Comparison of ENCODE assay signal across 23 mouse cellular contexts in genomic region chrX:58027631-58028030, GRCm38 (mm10). TPM values are rescaled to one million over a fixed set of nuclear protein-coding genes. Genes with fewer than 3 reads are reported as not detected.
DNase-seq lines count a peak whose midpoint lies in the region; ATAC-seq and TF ChIP-seq lines count a peak whose summit lies in the region.
"Had no signal": no experiment of that assay in that cellular context is flagged by ENCODE, and none has a peak within 500 bp of the region (broad histone marks: within the 10 kb centered on the region; RNA-seq: fewer than 3 reads in every experiment).

No protein-coding gene starts in this region.

- H3K4me3 ChIP-seq in neural tube, embryonic 11.5 days (ENCODE audit: low read depth, low read length) = no peak overlapping the region
- H3K4me3 ChIP-seq in hindbrain, embryonic 12.5 days = no peak overlapping the region
- H3K4me3 ChIP-seq in limb, embryonic 14.5 days (replicated peaks; ENCODE audit: low read length) = no peak overlapping the region
- no peak overlapping the region for H3K4me3 ChIP-seq in left cerebral cortex, adult 2 months
- H3K4me3 ChIP-seq: erythroblast, embryonic 14.5 days had no signal

- H3K27ac ChIP-seq in neural tube, embryonic 11.5 days (ENCODE audit: low read depth, low read length) = no peak overlapping the region
- H3K27ac ChIP-seq in hindbrain, embryonic 12.5 days = 0 out of 2 replicates have a peak overlapping the region, but pooled peaks have one; percentile 7
- H3K27ac ChIP-seq in limb, embryonic 14.5 days (replicated peaks; ENCODE audit: low read depth, low read length) = no peak overlapping the region
- H3K27ac ChIP-seq in left cerebral cortex, adult 2 months = no peak overlapping the region
- H3K27ac ChIP-seq: liver, embryonic 14.5 days had no signal

- intact Hi-C loops in left cerebral cortex, adult 2 months (cut with DNase I) = no loop called here

- TF ChIP-seq POLR2A in limb, embryonic 14.5 days (IDR thresholded peaks at IDR 0.05; ENCODE audit: borderline replicate concordance, extremely low read depth, insufficient read depth, insufficient read length) = no peak

- no peaks in the 10 kb centered on the region; the same call in 1 of the 2 replicates for H3K4me1 ChIP-seq in neural tube, embryonic 11.5 days (ENCODE audit: control insufficient read depth, insufficient read depth, low read length)
- no peaks in the 10 kb centered on the region for H3K4me1 ChIP-seq in hindbrain, embryonic 12.5 days
- H3K4me1 ChIP-seq in limb, embryonic 14.5 days (ENCODE audit: control insufficient read depth, insufficient read depth, low read length) = no peaks in the 10 kb centered on the region

- peak; percentile 10 for DNase-seq in neural tube, embryonic 11.5 days (ENCODE audit: low spot score)
- no peak for DNase-seq in neural tube, embryonic 10.5 days (ENCODE audit: extremely low spot score, low spot score)
- no peak for DNase-seq in limb, embryonic 14.5 days (ENCODE audit: low spot score)
- no peak for DNase-seq in urinary bladder, postnatal 36 days (ENCODE audit: low spot score in 2 of 2)
- no peak for DNase-seq in MN1 (ENCODE audit: low spot score)
- no peak for DNase-seq in left cerebral cortex, adult 2 months (ENCODE audit: extremely low spot score in 1 of 2, low spot score in 2 of 2)
- DNase-seq: adrenal gland, postnatal 14 days; cerebellum, adult 9-11 months; kidney, adult 18-20 months; kidney, postnatal 25 days; layer of hippocampus, adult 9-11 months; spleen, adult 18-20 months; thymus, postnatal 25 days had no signal

- TF ChIP-seq CTCF in left cerebral cortex, adult 2 months (IDR thresholded peaks at IDR 0.05) = no peak

- H3K9me3 ChIP-seq in neural tube, embryonic 11.5 days (ENCODE audit: control insufficient read depth, low read length) = no peaks in the 10 kb centered on the region
- H3K9me3 ChIP-seq in hindbrain, embryonic 12.5 days (replicated peaks) = no peaks in the 10 kb centered on the region
- no peaks in the 10 kb centered on the region for H3K9me3 ChIP-seq in limb, embryonic 14.5 days (ENCODE audit: control insufficient read depth, low read length)

- H3K4me2 ChIP-seq in neural tube, embryonic 11.5 days (ENCODE audit: low read depth) = no peak overlapping the region
- H3K4me2 ChIP-seq in hindbrain, embryonic 12.5 days (replicated peaks) = peak overlapping the region; percentile 33
- H3K4me2 ChIP-seq in limb, embryonic 14.5 days (replicated peaks; ENCODE audit: low read depth, low read length, severe bottlenecking) = 0 out of 2 replicates have a peak overlapping the region, but pooled peaks have one; percentile 7

- peaks cover 13% of the 10 kb centered on the region; the same call in 1 of the 2 replicates for H3K27me3 ChIP-seq in neural tube, embryonic 11.5 days (ENCODE audit: control insufficient read depth, insufficient read depth, low read length)
- H3K27me3 ChIP-seq in hindbrain, embryonic 12.5 days = peaks cover 39% of the 10 kb centered on the region
- H3K27me3 ChIP-seq in limb, embryonic 14.5 days (ENCODE audit: control insufficient read depth, insufficient read depth, low read length) = peaks cover 30% of the 10 kb centered on the region

- no peak overlapping the region for H3K9ac ChIP-seq in neural tube, embryonic 11.5 days (ENCODE audit: low read length)
- H3K9ac ChIP-seq in hindbrain, embryonic 12.5 days = no peak overlapping the region
- no peak overlapping the region for H3K9ac ChIP-seq in limb, embryonic 14.5 days (ENCODE audit: low read depth, low read length, severe bottlenecking)
- H3K9ac ChIP-seq: liver, embryonic 14.5 days had no signal

- no peaks in the 10 kb centered on the region for H3K36me3 ChIP-seq in neural tube, embryonic 11.5 days (ENCODE audit: control insufficient read depth, insufficient read depth, low read length)
- no peaks in the 10 kb centered on the region for H3K36me3 ChIP-seq in hindbrain, embryonic 12.5 days
- no peaks in the 10 kb centered on the region for H3K36me3 ChIP-seq in limb, embryonic 14.5 days (ENCODE audit: control insufficient read depth, insufficient read depth, low read length)

- no peak for ATAC-seq in neural tube, embryonic 11.5 days (ENCODE audit: insufficient read depth, low FRiP score, low TSS enrichment)
- ATAC-seq in hindbrain, embryonic 12.5 days (ENCODE audit: low FRiP score) = no peak
- no peak for ATAC-seq in limb, embryonic 14.5 days (ENCODE audit: low FRiP score, low read depth)
- ATAC-seq: lung, postnatal 0 days had no signal

- WGBS in neural tube, embryonic 11.5 days = 20% methylated on average over 9 of the region's 9 CpGs
- 15% methylated on average over 9 of the region's 9 CpGs for WGBS in hindbrain, embryonic 12.5 days
- 27% methylated on average over 9 of the region's 9 CpGs for WGBS in limb, embryonic 14.5 days

RNA-seq across cellular contexts. Expression of gene Zic3, which starts 5.1 kb away (rescaled TPM):
- 17.6 and 19.3 TPM in 2 replicates for polyA plus RNA-seq in neural tube, embryonic 11.5 days (2014; fragmentation: Nextera tagmentation; extraction: Ambion mirVana)
- polyA plus RNA-seq in hindbrain, embryonic 12.5 days (2016; fragmentation: Nextera tagmentation; extraction: Ambion mirVana) = 27.5 and 31.5 TPM in 2 replicates
- 5.8 and 11.8 TPM in 2 replicates for polyA plus RNA-seq in limb, embryonic 14.5 days (2012; rRNA removed)
- polyA plus RNA-seq in limb, embryonic 14.5 days (2014; fragmentation: Nextera tagmentation; extraction: Ambion mirVana) = 6.8 and 9.6 TPM in 2 replicates
- 1 to 10 TPM; 2.2 to 2.8 TPM for total RNA-seq in left cerebral cortex, adult 2 months (2021)
- total RNA-seq: adrenal gland, postnatal 14 days; hematopoietic stem cell, adult 5-6 weeks; MEL had no signal
- polyA plus RNA-seq: C2C12; erythroblast, embryonic 14.5 days; gonadal fat pad, adult 2 months; heart, embryonic 14.5 days; lung, postnatal 0 days; stomach, embryonic 16.5 days had no signal
